Mouse (Mus musculus) c-Kit-positive CD71-positive TER-119-positive erythroid progenitor cells, embryonic 14.5 days (primary cell): ENCODE measurements at regions not wholly inside any gene's neighbourhood (a gene's known extent, or its start where the extent isn't known, plus 50 kb on each side); places are given as distances from the start of the nearest gene placed in this dataset.

Experiments used
- DNase-seq: peaks from one replicate; pipeline ENCODE4 v3.0.0-alpha.2; 2013; ENCODE audit warnings: low spot score

- DNase-seq = no peak
Observed at GRCm38 (mm10) chr6:143287322-143287721, 120.3 kb downstream of the Etnk1 start.

- no peak for DNase-seq
Observed at GRCm38 (mm10) chr6:143288491-143289130, 121.6 kb downstream of the Etnk1 start.

GRCm38 (mm10) chr6:143293648-143294047, 126.6 kb downstream of the Etnk1 start:
- no peak for DNase-seq

- DNase-seq = no peak
Observed at GRCm38 (mm10) chr6:143298391-143298790, 131.4 kb downstream of the Etnk1 start.

- DNase-seq = no peak
Observed at GRCm38 (mm10) chr6:143301414-143301813, 134.4 kb downstream of the Etnk1 start.

GRCm38 (mm10) chr6:143307327-143307726, 140.3 kb downstream of the Etnk1 start:
- no peak for DNase-seq

- no peak for DNase-seq
Observed at GRCm38 (mm10) chr6:143315859-143316258, 148.8 kb downstream of the Etnk1 start.

- DNase-seq = no peak
Observed at GRCm38 (mm10) chr6:143320426-143320825, 153.4 kb downstream of the Etnk1 start.

GRCm38 (mm10) chr6:143324636-143325035, 157.6 kb downstream of the Etnk1 start:
- DNase-seq = no peak

GRCm38 (mm10) chr6:143326956-143327722, 160.1 kb downstream of the Etnk1 start:
- no peak for DNase-seq

- DNase-seq = no peak
Observed at GRCm38 (mm10) chr6:143327788-143328187, 160.8 kb downstream of the Etnk1 start.

GRCm38 (mm10) chr6:143328202-143328601, 161.2 kb downstream of the Etnk1 start:
- no peak for DNase-seq

- DNase-seq = no peak
Observed at GRCm38 (mm10) chr6:143329096-143329495, 162.1 kb downstream of the Etnk1 start.

- no peak for DNase-seq
Observed at GRCm38 (mm10) chr6:143333493-143333892, 166.5 kb downstream of the Etnk1 start.

GRCm38 (mm10) chr6:143336574-143336973, 169.6 kb downstream of the Etnk1 start:
- DNase-seq = no peak

GRCm38 (mm10) chr6:143349000-143349399, 182.0 kb downstream of the Etnk1 start:
- no peak for DNase-seq

- DNase-seq = no peak
Observed at GRCm38 (mm10) chr6:143359320-143360032, 192.5 kb downstream of the Etnk1 start.

- no peak for DNase-seq
Observed at GRCm38 (mm10) chr6:143361149-143361725, 194.2 kb downstream of the Etnk1 start.

- DNase-seq = no peak
Observed at GRCm38 (mm10) chr6:143361963-143362362, 194.9 kb downstream of the Etnk1 start.

GRCm38 (mm10) chr6:143365840-143366239, 198.8 kb downstream of the Etnk1 start:
- peak; percentile 43 for DNase-seq

- DNase-seq = no peak
Observed at GRCm38 (mm10) chr6:143367804-143368203, 200.8 kb downstream of the Etnk1 start.

GRCm38 (mm10) chr6:143368646-143369045, 201.6 kb downstream of the Etnk1 start:
- no peak for DNase-seq

- no peak for DNase-seq
Observed at GRCm38 (mm10) chr6:143372487-143372886, 205.5 kb downstream of the Etnk1 start.
